Mouse (Mus musculus): ENCODE measurements around the gene Sipa1. TPM values are rescaled to one million over a fixed set of nuclear protein-coding genes. Genes with fewer than 3 reads are reported as not detected.

Sipa1 gene
- total and polyA plus RNA-seq, 3 experiments = 6.2 to 15.5 TPM; not detected in 1

DNA sequence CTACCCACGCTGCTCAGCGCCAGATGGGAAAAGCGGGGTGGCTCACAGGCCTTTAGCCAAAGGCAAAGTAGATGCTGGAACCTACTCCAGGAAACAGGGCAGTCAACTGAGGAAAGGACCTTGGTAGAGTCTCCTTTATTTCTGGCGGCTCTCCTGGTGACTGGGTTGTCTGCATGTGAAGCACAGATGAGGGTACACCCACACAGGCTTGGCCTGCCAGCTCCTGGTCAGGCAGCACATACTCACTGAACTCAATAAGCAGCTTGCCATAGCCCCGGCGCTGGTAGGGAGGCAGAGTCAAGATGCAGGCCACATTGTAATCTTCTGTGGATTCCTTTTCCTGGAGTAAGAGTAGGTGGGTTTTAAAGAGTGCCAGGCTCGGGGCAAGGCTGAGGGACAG is 58.4 kb downstream of the Sipa1 start:
- DNase-seq (ENCODE audit: low read depth, low spot score) = no peak
- no peak for TF ChIP-seq GABPA (IDR thresholded peaks at IDR 0.05; ENCODE audit: low read depth, low read length)
- no peak for TF ChIP-seq BHLHE40 (IDR thresholded peaks at IDR 0.05; ENCODE audit: borderline replicate concordance, low read depth, low read length)
- no peak for TF ChIP-seq NELFE (IDR thresholded peaks at IDR 0.05; ENCODE audit: low read depth, low read length)
- TF ChIP-seq POLR2AphosphoS2 (IDR thresholded peaks at IDR 0.05; ENCODE audit: low read length) = no peak
- TF ChIP-seq MXI1 (IDR thresholded peaks at IDR 0.05; ENCODE audit: low read depth, low read length) = no peak
- H3K9ac ChIP-seq (ENCODE audit: control insufficient read depth, low read depth, low read length, poor library complexity, severe bottlenecking) = no peak overlapping the region
- no peak overlapping the region for H3K27ac ChIP-seq (ENCODE audit: control insufficient read depth, low read depth, low read length)
- H3K9me3 ChIP-seq (replicated peaks; ENCODE audit: insufficient read depth, low read length) = no peaks in the 10 kb centered on the region
- peaks cover 0 to 13% of the 10 kb centered on the region in 2 experiments; a peak in 3 of 4 replicates for H3K4me1 ChIP-seq (ENCODE audit: control insufficient read depth in 1 of 2, insufficient read depth in 2 of 2, low read length in 2 of 2)
- H3K27me3 ChIP-seq (ENCODE audit: control insufficient read depth in 1 of 2, insufficient read depth in 2 of 2, low read length in 2 of 2) = no peaks in the 10 kb centered on the region
- peaks cover 18% of the 10 kb centered on the region for H3K79me2 ChIP-seq (ENCODE audit: control insufficient read depth, insufficient read depth, low read length, poor library complexity)
- H3K4me3 ChIP-seq (ENCODE audit: control insufficient read depth in 1 of 2, insufficient read depth in 1 of 2, low read depth in 2 of 2, low read length in 2 of 2) = no peak overlapping the region
- peaks cover 0 to 8% of the 10 kb centered on the region in 2 experiments; a peak in 2 of 4 replicates for H3K36me3 ChIP-seq (ENCODE audit: control insufficient read depth in 1 of 2, insufficient read depth in 2 of 2, low read length in 2 of 2)

GRCm38 (mm10) chr19:5603664-5604063 is 59.8 kb downstream of the Sipa1 start:
- Histone ChIP-seq H3K79me2 (ENCODE audit: control insufficient read depth, insufficient read depth, low read length, poor library complexity) (peaks cover 12% of the 10 kb centered on the region), H3K4me1 (ENCODE audit: control insufficient read depth in 1 of 2, insufficient read depth in 2 of 2, low read length in 2 of 2) (peaks cover 0 to 9% of the 10 kb centered on the region in 2 experiments; a peak in 3 of 4 replicates), H3K9ac (ENCODE audit: control insufficient read depth, low read depth, low read length, poor library complexity, severe bottlenecking) (no peak overlapping the region), H3K27me3 (ENCODE audit: control insufficient read depth in 1 of 2, insufficient read depth in 2 of 2, low read length in 2 of 2) (no peaks in the 10 kb centered on the region), H3K4me3 (ENCODE audit: control insufficient read depth in 1 of 2, insufficient read depth in 1 of 2, low read depth in 2 of 2, low read length in 2 of 2) (no peak overlapping the region), H3K27ac (ENCODE audit: control insufficient read depth, low read depth, low read length) (no peak overlapping the region), H3K9me3 (replicated peaks; ENCODE audit: insufficient read depth, low read length) (no peaks in the 10 kb centered on the region), H3K36me3 (ENCODE audit: control insufficient read depth in 1 of 2, insufficient read depth in 2 of 2, low read length in 2 of 2) (peaks cover 0 to 5% of the 10 kb centered on the region in 2 experiments; a peak in 2 of 4 replicates)
- peak; percentile 47 for DNase-seq (ENCODE audit: low read depth, low spot score)
- TF ChIP-seq RCOR1 (IDR thresholded peaks at IDR 0.05; ENCODE audit: low read depth, low read length) (no peak), MEF2A (IDR thresholded peaks at IDR 0.05; ENCODE audit: extremely low read depth, insufficient replicate concordance, low read depth, low read length, poor library complexity, severe bottlenecking) (no peak), POLR2AphosphoS2 (IDR thresholded peaks at IDR 0.05; ENCODE audit: low read length) (peak; percentile 70), GABPA (IDR thresholded peaks at IDR 0.05; ENCODE audit: low read depth, low read length) (no peak), MAZ (IDR thresholded peaks at IDR 0.05; ENCODE audit: low read depth, low read length) (no peak), ETS1 (IDR thresholded peaks at IDR 0.05; ENCODE audit: low read depth, low read length) (no peak), CHD1 (IDR thresholded peaks at IDR 0.05; ENCODE audit: low read depth, low read length) (no peak)

DNA sequence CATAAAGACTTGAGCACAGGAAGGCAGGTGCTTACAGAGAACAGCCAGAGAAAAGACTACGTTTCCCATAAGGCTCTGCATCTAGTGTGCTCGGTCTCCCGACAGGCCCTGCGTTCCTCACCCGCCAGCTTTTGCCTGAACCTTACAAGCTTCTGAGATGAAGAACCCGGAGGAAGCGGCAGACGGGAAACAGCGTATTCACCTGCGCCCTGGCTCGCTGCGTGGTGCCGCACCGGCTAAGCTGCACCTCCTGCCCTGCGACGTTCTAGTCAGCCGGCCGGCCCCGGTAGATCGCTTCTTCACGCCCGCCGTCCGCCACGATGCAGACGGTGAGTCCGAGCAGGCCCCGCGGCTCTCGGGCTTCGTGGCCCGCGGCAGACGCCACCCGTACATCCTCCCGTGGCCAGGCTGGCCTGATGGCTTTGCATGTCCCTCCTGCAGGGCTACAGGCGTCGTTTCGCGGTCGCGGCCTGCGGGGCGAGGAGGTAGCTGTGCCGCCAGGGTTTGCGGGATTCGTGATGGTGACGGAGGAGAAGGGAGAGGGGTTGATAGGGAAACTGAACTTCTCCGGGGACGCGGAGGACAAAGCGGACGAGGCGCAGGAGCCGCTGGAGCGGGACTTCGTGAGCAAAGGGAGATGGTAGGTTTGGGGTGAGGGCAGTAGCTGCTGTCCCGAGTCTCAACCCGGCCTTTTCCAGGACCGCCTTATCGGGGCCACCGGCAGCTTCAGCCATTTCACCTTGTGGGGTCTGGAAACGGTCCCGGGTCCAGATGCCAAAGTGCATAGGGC is 61.6 kb downstream of the Sipa1 start, which contains the start of gene Rnaseh2c:
Gene Rnaseh2c (plus strand): TSS at position 122 of the 790 bp plus-strand sequence.
- no peaks in the 10 kb centered on the region for H3K27me3 ChIP-seq (ENCODE audit: control insufficient read depth in 1 of 2, insufficient read depth in 2 of 2, low read length in 2 of 2)
- peak; percentile 94 for DNase-seq (ENCODE audit: low read depth, low spot score)
- H3K9ac ChIP-seq (ENCODE audit: control insufficient read depth, low read depth, low read length, poor library complexity, severe bottlenecking) = peak within 1 kb of the TSS; percentile 87
- peak within 1 kb of the TSS; percentile 68 to 88 for H3K4me3 ChIP-seq (ENCODE audit: control insufficient read depth in 1 of 2, insufficient read depth in 1 of 2, low read depth in 2 of 2, low read length in 2 of 2)
- H3K36me3 ChIP-seq (ENCODE audit: control insufficient read depth in 1 of 2, insufficient read depth in 2 of 2, low read length in 2 of 2) = peaks cover 0 to 5% of the 10 kb centered on the region in 2 experiments; a peak in 2 of 4 replicates
- H3K9me3 ChIP-seq (replicated peaks; ENCODE audit: insufficient read depth, low read length) = no peaks in the 10 kb centered on the region
- H3K4me1 ChIP-seq (ENCODE audit: control insufficient read depth in 1 of 2, insufficient read depth in 2 of 2, low read length in 2 of 2) = peaks cover 0 to 9% of the 10 kb centered on the region in 2 experiments; a peak in 3 of 4 replicates
- peaks cover 12% of the 10 kb centered on the region for H3K79me2 ChIP-seq (ENCODE audit: control insufficient read depth, insufficient read depth, low read length, poor library complexity)
- peak within 1 kb of the TSS; percentile 72 for H3K27ac ChIP-seq (ENCODE audit: control insufficient read depth, low read depth, low read length)
- TF ChIP-seq MYC (IDR thresholded peaks at IDR 0.05; ENCODE audit: low read depth, low read length) = peak; percentile 90
- peak; percentile 88 to 95 for TF ChIP-seq POLR2A (IDR thresholded peaks at IDR 0.05; ENCODE audit: control insufficient read depth in 1 of 2, insufficient read depth in 1 of 2, low read depth in 1 of 2, low read length in 2 of 2, poor library complexity in 1 of 2)
- no peak for TF ChIP-seq ZNF384 (IDR thresholded peaks at IDR 0.05; ENCODE audit: low read depth, low read length)
- peak; percentile 91 for TF ChIP-seq KAT2A (conservative IDR thresholded peaks at IDR 0.05; ENCODE audit: low read depth, low read length)
- TF ChIP-seq NRF1 (IDR thresholded peaks at IDR 0.05; ENCODE audit: insufficient read depth, low read depth, low read length, poor library complexity, severe bottlenecking) = 0 out of 2 replicates have a peak, but pooled peaks have one; percentile 29
- peak; percentile 91 for TF ChIP-seq SIN3A (IDR thresholded peaks at IDR 0.05; ENCODE audit: low read length)
- TF ChIP-seq TCF12 (IDR thresholded peaks at IDR 0.05; ENCODE audit: low read depth, low read length) = peak; percentile 58; the same call in 1 of the 2 replicates
- 0 out of 2 replicates have a peak, but pooled peaks have one; percentile 4 for TF ChIP-seq ETS1 (IDR thresholded peaks at IDR 0.05; ENCODE audit: low read depth, low read length)
- TF ChIP-seq BHLHE40 (IDR thresholded peaks at IDR 0.05; ENCODE audit: borderline replicate concordance, low read depth, low read length) = no peak
- TF ChIP-seq NELFE (IDR thresholded peaks at IDR 0.05; ENCODE audit: low read depth, low read length) = peak; percentile 90
- TF ChIP-seq RCOR1 (IDR thresholded peaks at IDR 0.05; ENCODE audit: low read depth, low read length) = no peak
- TF ChIP-seq CHD1 (IDR thresholded peaks at IDR 0.05; ENCODE audit: low read depth, low read length) = 0 out of 2 replicates have a peak, but pooled peaks have one; percentile 34
- peak; percentile 98 for TF ChIP-seq HCFC1 (IDR thresholded peaks at IDR 0.05; ENCODE audit: low read depth, low read length)
- 0 out of 2 replicates have a peak, but pooled peaks have one; percentile 58 for TF ChIP-seq MXI1 (IDR thresholded peaks at IDR 0.05; ENCODE audit: low read depth, low read length)
- peak; percentile 61 for TF ChIP-seq ELF1 (IDR thresholded peaks at IDR 0.05; ENCODE audit: low read depth, low read length)
- TF ChIP-seq ZKSCAN1 (IDR thresholded peaks at IDR 0.05; ENCODE audit: low read depth, low read length) = no peak
- no peak for TF ChIP-seq ZMIZ1 (IDR thresholded peaks at IDR 0.05; ENCODE audit: low read depth, low read length)
- TF ChIP-seq POLR2AphosphoS2 (IDR thresholded peaks at IDR 0.05; ENCODE audit: low read length) = peak; percentile 72; the same call in 1 of the 2 replicates

Data from MEL (cell line).